Mouse (Mus musculus) C2C12 (cell line): ENCODE measurements around the gene Ankrd36.

Experiments
- CEBPB ChIP-seq: IDR thresholded peaks from one replicate; pipeline ENCODE4 v1.6.1; 2011; ENCODE audit warnings: low read depth, mild to moderate bottlenecking, control low read depth, moderate library complexity
- CTCF ChIP-seq: IDR thresholded peaks from one replicate; pipeline ENCODE4 v1.5.1; 2011; ENCODE audit not compliant: control insufficient read depth, insufficient read depth, insufficient read length
- FOSL1 ChIP-seq: IDR thresholded peaks from one replicate; pipeline ENCODE4 v1.8.0; 2011; ENCODE audit warnings: mild to moderate bottlenecking, low read length; ENCODE audit not compliant: poor library complexity, insufficient read depth, severe bottlenecking
- MAX ChIP-seq: IDR thresholded peaks from one replicate; pipeline ENCODE4 v1.6.1; 2011; ENCODE audit warnings: mild to moderate bottlenecking, control low read depth
- MYOD1 ChIP-seq: IDR thresholded peaks from one replicate; pipeline ENCODE4 v1.6.1; 2011; ENCODE audit warnings: low read depth; ENCODE audit not compliant: control insufficient read depth, insufficient read length
- MYOG ChIP-seq: IDR thresholded peaks from one replicate; pipeline ENCODE4 v1.6.1; 2011; ENCODE audit not compliant: control insufficient read depth, insufficient read length; ENCODE audit errors: extremely low read depth

DNA sequence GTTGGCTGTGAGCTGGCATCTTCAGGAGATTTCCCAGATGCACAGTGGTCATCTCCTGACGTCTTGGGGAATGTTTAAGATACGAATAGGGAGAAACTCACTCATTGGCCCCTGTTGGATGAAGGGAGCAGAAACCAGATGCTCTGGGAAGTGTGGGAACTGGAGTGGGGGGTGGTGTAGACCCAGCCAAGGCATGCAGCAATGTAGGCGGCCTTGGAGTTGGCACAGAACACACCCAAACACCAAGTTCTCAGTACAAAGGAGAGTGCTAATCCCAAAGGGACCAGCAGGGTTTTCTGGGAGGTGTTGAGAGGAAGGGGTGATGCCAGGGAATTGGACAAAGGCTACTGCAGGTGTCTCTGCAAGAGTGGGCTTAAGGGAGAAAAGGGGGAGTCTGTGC is 35.9 kb downstream of the Ankrd36 start:
- no peak for TF ChIP-seq CTCF
- no peak for TF ChIP-seq CEBPB
- no peak for TF ChIP-seq MYOD1
- no peak for TF ChIP-seq MAX
- TF ChIP-seq FOSL1: no peak
- no peak for TF ChIP-seq MYOG
